Mouse (Mus musculus) embryonic facial prominence, embryonic 12.5 days (tissue): ENCODE measurements around the gene Ifrd1. TPM values are rescaled to one million over a fixed set of nuclear protein-coding genes. Genes with fewer than 3 reads are reported as not detected.
A peak's percentile ranks its signal among the peaks of the same experiment; 100 is the strongest.
"Not testable (repeated sequence)": the region's sequence is repeated elsewhere in the genome, so short reads cannot be mapped to it uniquely, and the experiment has no call there.

ENCODE experiments used
- ATAC-seq: fragments of 200-750 bp; cut with Nextera tagmentation; 2 replicates; pipeline ENCODE4 v1.8.0; 2017; ENCODE audit not compliant: insufficient number of reproducible peaks, insufficient read depth, low FRiP score, low TSS enrichment
- H3K27ac ChIP-seq: fragments of 300-500 bp; sonication (generic); 2 replicates; pipeline ENCODE4 v1.5.1; 2016; ENCODE audit warnings: mild to moderate bottlenecking
- H3K27me3 ChIP-seq: fragments of 300-500 bp; sonication (generic); 2 replicates; pipeline ENCODE4 v1.6.1; 2016; ENCODE audit warnings: mild to moderate bottlenecking, moderate library complexity
- H3K36me3 ChIP-seq: fragments of 300-500 bp; sonication (generic); 2 replicates; pipeline ENCODE4 v1.6.1; 2016; ENCODE audit warnings: mild to moderate bottlenecking
- H3K4me1 ChIP-seq: fragments of 300-500 bp; sonication (generic); 2 replicates; pipeline ENCODE4 v1.6.1; 2016
- H3K4me2 ChIP-seq: fragments of 300-500 bp; sonication (generic); replicated peaks from 2 replicates; pipeline ENCODE4 v1.6.1; 2016; ENCODE audit warnings: mild to moderate bottlenecking, moderate library complexity
- H3K4me3 ChIP-seq: fragments of 300-500 bp; sonication (generic); 2 replicates; pipeline ENCODE4 v1.5.1; 2016; ENCODE audit warnings: mild to moderate bottlenecking
- H3K9ac ChIP-seq: fragments of 300-500 bp; sonication (generic); 2 replicates; pipeline ENCODE4 v1.6.1; 2016; ENCODE audit warnings: mild to moderate bottlenecking, moderate library complexity
- H3K9me3 ChIP-seq: fragments of 300-500 bp; sonication (generic); 2 replicates; pipeline ENCODE4 v1.6.1; 2016; ENCODE audit warnings: mild to moderate bottlenecking, moderate library complexity
- WGBS: fragments of 180-500 bp; shearing (Covaris S2); methylation state at CpG from one replicate; pipeline ENCODE4 v1.1.7; 2016; 5-methylcytosine and 5-hydroxymethylcytosine counted together
- microRNA counts: library from miRNA; unstranded; fragments of <30 nt; microRNA quantifications from one replicate; lab custom pipeline; 2017
- microRNA-seq: library from miRNA; unstranded; fragments of <30 nt; microRNA quantifications from one replicate; pipeline ENCODE4, GENCODE M21; 2017
- polyA plus RNA-seq: library from polyadenylated mRNA; unstranded; fragments of >200 nt; fragmentation: Nextera tagmentation; extraction: Ambion mirVana; gene quantifications from 2 replicates; pipeline ENCODE4 v1.2.1, GENCODE M21; 2016

The Ifrd1 gene
- polyA plus RNA-seq, 1 experiment from 2014 or later: 135 TPM

GRCm38 (mm10) chr12:40177089-40177488, 71.2 kb downstream of the Ifrd1 start:
- Histone ChIP-seq H3K4me3 (no peak overlapping the region), H3K9ac (no peak overlapping the region), H3K4me1 (no peaks in the 10 kb centered on the region), H3K27ac (no peak overlapping the region), H3K4me2 (no peak overlapping the region), H3K27me3 (no peaks in the 10 kb centered on the region), H3K9me3 (0 out of 2 replicates have a peak, but pooled peaks cover 3% of the 10 kb centered on the region), H3K36me3 (no peaks in the 10 kb centered on the region)
- WGBS: 63% methylated on average over 6 of the region's 6 CpGs
- ATAC-seq: no peak

GRCm38 (mm10) chr12:40176158-40176557, 72.1 kb downstream of the Ifrd1 start:
- H3K27me3 ChIP-seq: no peaks in the 10 kb centered on the region
- ATAC-seq: no peak
- no peak overlapping the region for H3K4me2 ChIP-seq
- WGBS: 85% methylated on average over 2 of the region's 2 CpGs
- no peaks in the 10 kb centered on the region for H3K36me3 ChIP-seq
- 0 out of 2 replicates have a peak, but pooled peaks cover 2% of the 10 kb centered on the region for H3K9me3 ChIP-seq
- no peak overlapping the region for H3K9ac ChIP-seq
- no peaks in the 10 kb centered on the region for H3K4me1 ChIP-seq
- H3K27ac ChIP-seq: no peak overlapping the region
- no peak overlapping the region for H3K4me3 ChIP-seq

GRCm38 (mm10) chr12:40175171-40175570, 73.1 kb downstream of the Ifrd1 start:
- not testable (repeated sequence) for H3K4me2 ChIP-seq, H3K9ac ChIP-seq, H3K4me3 ChIP-seq, H3K27ac ChIP-seq, H3K36me3 ChIP-seq, ATAC-seq, H3K27me3 ChIP-seq, H3K4me1 ChIP-seq, H3K9me3 ChIP-seq
- WGBS: 69% methylated on average over 1 of the region's 1 CpGs

- Histone ChIP-seq H3K36me3 (no peaks in the 10 kb centered on the region), H3K4me1 (no peaks in the 10 kb centered on the region), H3K4me2 (no peak overlapping the region), H3K9me3 (no peaks in the 10 kb centered on the region), H3K9ac (no peak overlapping the region), H3K27ac (no peak overlapping the region), H3K27me3 (no peaks in the 10 kb centered on the region), H3K4me3 (no peak overlapping the region)
- no peak for ATAC-seq
- WGBS: 82% methylated on average over 2 of the region's 2 CpGs
Observed at GRCm38 (mm10) chr12:40171637-40172036, 76.7 kb downstream of the Ifrd1 start.

- Histone ChIP-seq H3K4me2 (no peak overlapping the region), H3K4me3 (no peak overlapping the region), H3K27me3 (no peaks in the 10 kb centered on the region), H3K9me3 (no peaks in the 10 kb centered on the region), H3K36me3 (no peaks in the 10 kb centered on the region), H3K4me1 (no peaks in the 10 kb centered on the region), H3K27ac (no peak overlapping the region), H3K9ac (no peak overlapping the region)
- ATAC-seq: no peak
- WGBS: 97% methylated on average over 1 of the region's 1 CpGs
Observed at GRCm38 (mm10) chr12:40169675-40170074, 78.6 kb downstream of the Ifrd1 start.

- Histone ChIP-seq H3K9me3 (no peaks in the 10 kb centered on the region), H3K36me3 (no peaks in the 10 kb centered on the region), H3K4me2 (no peak overlapping the region), H3K27me3 (no peaks in the 10 kb centered on the region), H3K9ac (no peak overlapping the region), H3K27ac (no peak overlapping the region), H3K4me3 (no peak overlapping the region), H3K4me1 (no peaks in the 10 kb centered on the region)
- 8% methylated on average over 2 of the region's 2 CpGs for WGBS
- ATAC-seq: no peak
Observed at GRCm38 (mm10) chr12:40164621-40165020, 83.7 kb downstream of the Ifrd1 start.

- Histone ChIP-seq H3K4me2 (no peak overlapping the region), H3K36me3 (no peaks in the 10 kb centered on the region), H3K9ac (no peak overlapping the region), H3K27ac (no peak overlapping the region), H3K27me3 (no peaks in the 10 kb centered on the region), H3K4me1 (no peaks in the 10 kb centered on the region), H3K4me3 (no peak overlapping the region), H3K9me3 (no peaks in the 10 kb centered on the region)
- 81% methylated on average over 2 of the region's 2 CpGs for WGBS
- ATAC-seq: no peak
Observed at GRCm38 (mm10) chr12:40160777-40161176, 87.5 kb downstream of the Ifrd1 start.

GRCm38 (mm10) chr12:40154188-40154587, 94.1 kb downstream of the Ifrd1 start:
- 91% methylated on average over 6 of the region's 6 CpGs for WGBS
- H3K9ac ChIP-seq: no peak overlapping the region

GRCm38 (mm10) chr12:40152353-40153069, 95.8 kb downstream of the Ifrd1 start:
- Histone ChIP-seq H3K27ac (0 out of 2 replicates have a peak overlapping the region, but pooled peaks have one; percentile 46), H3K4me1 (no peaks in the 10 kb centered on the region), H3K36me3 (no peaks in the 10 kb centered on the region), H3K9me3 (no peaks in the 10 kb centered on the region), H3K27me3 (no peaks in the 10 kb centered on the region), H3K4me2 (no peak overlapping the region), H3K9ac (no peak overlapping the region), H3K4me3 (no peak overlapping the region)
- ATAC-seq: no peak
- 53% methylated on average over 8 of the region's 8 CpGs for WGBS

More at GRCm38 (mm10) chr12:40154188-40154587, 94.1 kb downstream of the Ifrd1 start:
- H3K4me2 ChIP-seq: no peak overlapping the region
- H3K27ac ChIP-seq: no peak overlapping the region
- no peaks in the 10 kb centered on the region for H3K4me1 ChIP-seq
- no peak overlapping the region for H3K4me3 ChIP-seq
- H3K27me3 ChIP-seq: no peaks in the 10 kb centered on the region
- H3K9me3 ChIP-seq: no peaks in the 10 kb centered on the region
- H3K36me3 ChIP-seq: no peaks in the 10 kb centered on the region
- no peak for ATAC-seq

MicroRNAs within 50 kb of the gene (microRNA counts, 519-probe panel; counts per million panel counts)
- microRNA mmu-miR-1938 (lab: Ali Mortazavi, UCI): 460 counts per million, percentile 65 among the panel's probes with 10 or more counts

Small RNAs within 50 kb of the gene (microRNA-seq; reads per million reads assigned to microRNA genes)
- not detected for gene Mir1938

Other genes with a start within 250 kb of the Ifrd1 start
- gene Arl4a, start 210.5 kb downstream of the Ifrd1 start, polyA plus RNA-seq: 40.0 and 40.2 TPM in 2 replicates
- 2.0 and 3.1 TPM in 2 replicates for gene Scin, start 114.3 kb downstream of the Ifrd1 start, polyA plus RNA-seq
- gene Lsmem1, start 49.0 kb downstream of the Ifrd1 start, polyA plus RNA-seq: 0.14 and 0.29 TPM in 2 replicates
- 37.5 and 38.2 TPM in 2 replicates for gene Zfp277, start 197.4 kb upstream of the Ifrd1 start, polyA plus RNA-seq
- 24.5 TPM in 2 replicates for gene Dock4, start 197.4 kb upstream of the Ifrd1 start, polyA plus RNA-seq